ENCODE assay signal across 19 mouse cellular contexts in genomic region chr11:95149462-95150268, GRCm38 (mm10). TPM values are rescaled to one million over a fixed set of nuclear protein-coding genes. Genes with fewer than 3 reads are reported as not detected.
DNase-seq lines count a peak whose midpoint lies in the region; ATAC-seq and TF ChIP-seq lines count a peak whose summit lies in the region.
"Had no signal": no experiment of that assay in that cellular context is flagged by ENCODE, and none has a peak within 500 bp of the region (broad histone marks: within the 10 kb centered on the region; RNA-seq: fewer than 3 reads in every experiment).

No protein-coding gene starts in this region.

- 0 out of 2 replicates have a peak overlapping the region, but pooled peaks have one; percentile 2 for H3K4me3 ChIP-seq in heart, embryonic 12.5 days
- H3K4me3 ChIP-seq in liver, postnatal 0 days (ENCODE audit: low read depth, low read length) = no peak overlapping the region
- H3K4me3 ChIP-seq in liver, embryonic 11.5 days (ENCODE audit: low read depth, low read length) = no peak overlapping the region
- H3K4me3 ChIP-seq in embryonic facial prominence, embryonic 11.5 days (ENCODE audit: low read depth, low read length) = 0 out of 2 replicates have a peak overlapping the region, but pooled peaks have one; percentile 6
- no peak overlapping the region; the same call in 1 of the 2 replicates for H3K4me3 ChIP-seq in limb, embryonic 11.5 days (ENCODE audit: low read depth, low read length)
- H3K4me3 ChIP-seq: myocyte had no signal

- no peak for TF ChIP-seq EP300 in liver, postnatal 0 days (IDR thresholded peaks at IDR 0.05; ENCODE audit: low read depth)

- no peak for DNase-seq in heart, postnatal 14 days
- DNase-seq in liver, postnatal 0 days = peak; percentile 11
- DNase-seq in liver, embryonic 11.5 days (ENCODE audit: low spot score) = no peak
- peak; percentile 39 for DNase-seq in embryonic facial prominence, embryonic 11.5 days (ENCODE audit: low spot score)
- peak; percentile 63 for DNase-seq in limb, embryonic 11.5 days (ENCODE audit: low spot score)
- no peak for DNase-seq in ovary, postnatal 36 days (ENCODE audit: low spot score)
- DNase-seq: cerebellum, adult 9-10 months; gastrocnemius, postnatal 25 days; layer of hippocampus, adult 9-11 months; lung, adult 2 months; thymus, adult 18-20 months had no signal

- TF ChIP-seq CTCF in liver, postnatal 0 days (IDR thresholded peaks at IDR 0.05; ENCODE audit: low read depth) = no peak

- 3% methylated on average over 27 of the region's 27 CpGs for WGBS in heart, embryonic 12.5 days
- 2% methylated on average over 27 of the region's 27 CpGs for WGBS in liver, postnatal 0 days (ENCODE audit: insufficient replicate concordance)
- 3% methylated on average over 27 of the region's 27 CpGs for WGBS in liver, embryonic 11.5 days
- 2% methylated on average over 27 of the region's 27 CpGs for WGBS in embryonic facial prominence, embryonic 11.5 days
- WGBS in limb, embryonic 11.5 days = 3% methylated on average over 27 of the region's 27 CpGs

- no peak overlapping the region for H3K9ac ChIP-seq in heart, embryonic 12.5 days
- no peak overlapping the region for H3K9ac ChIP-seq in liver, postnatal 0 days (replicated peaks)
- no peak overlapping the region for H3K9ac ChIP-seq in liver, embryonic 11.5 days (ENCODE audit: low read depth, low read length)
- H3K9ac ChIP-seq in embryonic facial prominence, embryonic 11.5 days (replicated peaks; ENCODE audit: low read length) = no peak overlapping the region
- no peak overlapping the region for H3K9ac ChIP-seq in limb, embryonic 11.5 days (ENCODE audit: low read length)

- H3K27me3 ChIP-seq in heart, embryonic 12.5 days (replicated peaks) = peaks cover 92% of the 10 kb centered on the region
- peaks cover 78% of the 10 kb centered on the region for H3K27me3 ChIP-seq in liver, postnatal 0 days (ENCODE audit: insufficient read depth, low read length)
- H3K27me3 ChIP-seq in liver, embryonic 11.5 days (replicated peaks; ENCODE audit: control insufficient read depth, insufficient read depth, low read length) = peaks cover 95% of the 10 kb centered on the region
- H3K27me3 ChIP-seq in embryonic facial prominence, embryonic 11.5 days (ENCODE audit: control insufficient read depth, insufficient read depth, low read length) = peaks cover 53% of the 10 kb centered on the region
- H3K27me3 ChIP-seq in limb, embryonic 11.5 days (ENCODE audit: control insufficient read depth, insufficient read depth, low read length) = peaks cover 77% of the 10 kb centered on the region

- ATAC-seq in heart, embryonic 12.5 days (ENCODE audit: insufficient number of reproducible peaks, low FRiP score) = no peak
- no peak for ATAC-seq in liver, postnatal 0 days
- no peak for ATAC-seq in liver, embryonic 11.5 days (replicated peaks; ENCODE audit: low FRiP score)
- no peak for ATAC-seq in embryonic facial prominence, embryonic 11.5 days (replicated peaks; ENCODE audit: insufficient number of reproducible peaks, low FRiP score, low TSS enrichment, low read depth)
- ATAC-seq in limb, embryonic 11.5 days (ENCODE audit: insufficient number of reproducible peaks, low FRiP score, low TSS enrichment, low read depth) = no peak

- no peak overlapping the region for H3K4me2 ChIP-seq in heart, embryonic 12.5 days
- no peak overlapping the region for H3K4me2 ChIP-seq in liver, postnatal 0 days (ENCODE audit: low read depth, low read length)
- no peak overlapping the region for H3K4me2 ChIP-seq in liver, embryonic 11.5 days
- peak overlapping the region; percentile 17; the same call in 1 of the 2 replicates for H3K4me2 ChIP-seq in embryonic facial prominence, embryonic 11.5 days (ENCODE audit: low read depth, low read length)
- no peak overlapping the region for H3K4me2 ChIP-seq in limb, embryonic 11.5 days (ENCODE audit: low read depth, severe bottlenecking)

- no peak overlapping the region for H3K27ac ChIP-seq in heart, embryonic 12.5 days (ENCODE audit: poor library complexity, severe bottlenecking)
- H3K27ac ChIP-seq in liver, postnatal 0 days (ENCODE audit: low read depth) = no peak overlapping the region
- no peak overlapping the region for H3K27ac ChIP-seq in liver, embryonic 11.5 days (ENCODE audit: low read depth, low read length)
- no peak overlapping the region for H3K27ac ChIP-seq in embryonic facial prominence, embryonic 11.5 days (replicated peaks; ENCODE audit: low read depth, low read length)
- no peak overlapping the region for H3K27ac ChIP-seq in limb, embryonic 11.5 days (replicated peaks; ENCODE audit: low read depth, low read length)

- no peaks in the 10 kb centered on the region for H3K36me3 ChIP-seq in heart, embryonic 12.5 days
- no peaks in the 10 kb centered on the region for H3K36me3 ChIP-seq in liver, postnatal 0 days (replicated peaks; ENCODE audit: insufficient read depth, low read length)
- no peaks in the 10 kb centered on the region for H3K36me3 ChIP-seq in liver, embryonic 11.5 days (ENCODE audit: control insufficient read depth, insufficient read depth, low read length)
- no peaks in the 10 kb centered on the region for H3K36me3 ChIP-seq in embryonic facial prominence, embryonic 11.5 days (replicated peaks; ENCODE audit: control insufficient read depth, insufficient read depth, low read depth, low read length)
- H3K36me3 ChIP-seq in limb, embryonic 11.5 days (ENCODE audit: control insufficient read depth, insufficient read depth, low read length) = no peaks in the 10 kb centered on the region

- peaks cover 16% of the 10 kb centered on the region for H3K4me1 ChIP-seq in heart, embryonic 12.5 days (replicated peaks)
- H3K4me1 ChIP-seq in liver, postnatal 0 days (ENCODE audit: insufficient read depth) = peaks cover 10% of the 10 kb centered on the region; the same call in 1 of the 2 replicates
- peaks cover 3% of the 10 kb centered on the region; the same call in 1 of the 2 replicates for H3K4me1 ChIP-seq in liver, embryonic 11.5 days (replicated peaks; ENCODE audit: control insufficient read depth, insufficient read depth, low read length)
- H3K4me1 ChIP-seq in embryonic facial prominence, embryonic 11.5 days (ENCODE audit: control insufficient read depth, insufficient read depth, low read length) = peaks cover 12% of the 10 kb centered on the region
- H3K4me1 ChIP-seq in limb, embryonic 11.5 days (ENCODE audit: control insufficient read depth, insufficient read depth, low read length) = peaks cover 14% of the 10 kb centered on the region

- intact Hi-C loops in heart, postnatal 14 days (cut with DNase I) = no loop called here

- H3K9me3 ChIP-seq in heart, embryonic 12.5 days (replicated peaks) = 0 out of 2 replicates have a peak, but pooled peaks cover 3% of the 10 kb centered on the region
- no peaks in the 10 kb centered on the region for H3K9me3 ChIP-seq in liver, postnatal 0 days (ENCODE audit: low read length)
- H3K9me3 ChIP-seq in liver, embryonic 11.5 days (ENCODE audit: control insufficient read depth, low read length) = no peaks in the 10 kb centered on the region
- H3K9me3 ChIP-seq in embryonic facial prominence, embryonic 11.5 days (replicated peaks; ENCODE audit: control insufficient read depth, low read length) = no peaks in the 10 kb centered on the region
- no peaks in the 10 kb centered on the region for H3K9me3 ChIP-seq in limb, embryonic 11.5 days (ENCODE audit: control insufficient read depth, low read length)

RNA-seq across cellular contexts. Expression of gene Dlx4, which starts 3.6 kb away (rescaled TPM):
- 0.14 TPM in 1 of 2 replicates, not detected in the other for polyA plus RNA-seq in heart, embryonic 12.5 days (2016; fragmentation: Nextera tagmentation; extraction: Ambion mirVana)
- total RNA-seq in heart, postnatal 14 days (2021) = under 1 TPM in 1 of 2 experiments, not detected in 1; 0.17 TPM
- 0.08 and 0.17 TPM in 2 replicates for polyA plus RNA-seq in liver, postnatal 0 days (2015; fragmentation: Nextera tagmentation; extraction: Ambion mirVana)
- 0.19 and 0.40 TPM in 2 replicates for polyA plus RNA-seq in liver, embryonic 11.5 days (2014; fragmentation: Nextera tagmentation; extraction: Ambion mirVana)
- polyA plus RNA-seq in embryonic facial prominence, embryonic 11.5 days (2014; fragmentation: Nextera tagmentation; extraction: Ambion mirVana) = 3.0 and 3.6 TPM in 2 replicates
- polyA plus RNA-seq in limb, embryonic 11.5 days (2014; fragmentation: Nextera tagmentation; extraction: Ambion mirVana) = 0.40 and 0.80 TPM in 2 replicates
- total RNA-seq: adrenal gland, postnatal 14 days; gastrocnemius, postnatal 25 days; hematopoietic stem cell, adult 5-6 weeks; left cerebral cortex, postnatal 25 days; megakaryocyte-erythroid progenitor cell, adult 5-6 weeks; MEL had no signal
- polyA plus RNA-seq: kidney, embryonic 16.5 days had no signal

RNA-seq across cellular contexts. Expression of gene Dlx3, which starts 29.7 kb away (rescaled TPM):
- polyA plus RNA-seq in heart, embryonic 12.5 days (2016; fragmentation: Nextera tagmentation; extraction: Ambion mirVana) = 0.12 and 0.41 TPM in 2 replicates
- not detected for total RNA-seq in heart, postnatal 14 days (2021)
- polyA plus RNA-seq in liver, postnatal 0 days (2015; fragmentation: Nextera tagmentation; extraction: Ambion mirVana) = not detected in 2 replicates
- polyA plus RNA-seq in liver, embryonic 11.5 days (2014; fragmentation: Nextera tagmentation; extraction: Ambion mirVana) = 0.63 and 0.68 TPM in 2 replicates
- polyA plus RNA-seq in embryonic facial prominence, embryonic 11.5 days (2014; fragmentation: Nextera tagmentation; extraction: Ambion mirVana) = 15.9 and 21.7 TPM in 2 replicates
- 5.4 and 6.7 TPM in 2 replicates for polyA plus RNA-seq in limb, embryonic 11.5 days (2014; fragmentation: Nextera tagmentation; extraction: Ambion mirVana)
- total RNA-seq: adrenal gland, postnatal 14 days; gastrocnemius, postnatal 25 days; hematopoietic stem cell, adult 5-6 weeks; left cerebral cortex, postnatal 25 days; megakaryocyte-erythroid progenitor cell, adult 5-6 weeks; MEL had no signal

Comparison
In these comparisons a context has a peak if more than half of its experiments do, and no peak if none do; other contexts are left out.
1. DNase-seq: peak in liver, postnatal 0 days (single experiment), embryonic facial prominence, embryonic 11.5 days (single experiment) and limb, embryonic 11.5 days (single experiment); none in heart, postnatal 14 days (0 of 2), liver, embryonic 11.5 days (single experiment) and ovary, postnatal 36 days (single experiment).
2. H3K4me3 ChIP-seq: peak in heart, embryonic 12.5 days (single experiment) and embryonic facial prominence, embryonic 11.5 days (single experiment); none in liver, postnatal 0 days (single experiment), liver, embryonic 11.5 days (single experiment) and limb, embryonic 11.5 days (single experiment).